Mouse (Mus musculus): Measurements from ENCODE around the gene Best3. TPM values are rescaled to one million over a fixed set of nuclear protein-coding genes. Genes with fewer than 3 reads are reported as not detected.
A peak's percentile ranks its signal among the peaks of the same experiment; 100 is the strongest.
"Not testable (repeated sequence)": the region's sequence is repeated elsewhere in the genome, so short reads cannot be mapped to it uniquely, and the experiment has no call there.

Best3 gene
- polyA plus RNA-seq, 1 experiment from 2014 or later, result 0.58 TPM

DNA sequence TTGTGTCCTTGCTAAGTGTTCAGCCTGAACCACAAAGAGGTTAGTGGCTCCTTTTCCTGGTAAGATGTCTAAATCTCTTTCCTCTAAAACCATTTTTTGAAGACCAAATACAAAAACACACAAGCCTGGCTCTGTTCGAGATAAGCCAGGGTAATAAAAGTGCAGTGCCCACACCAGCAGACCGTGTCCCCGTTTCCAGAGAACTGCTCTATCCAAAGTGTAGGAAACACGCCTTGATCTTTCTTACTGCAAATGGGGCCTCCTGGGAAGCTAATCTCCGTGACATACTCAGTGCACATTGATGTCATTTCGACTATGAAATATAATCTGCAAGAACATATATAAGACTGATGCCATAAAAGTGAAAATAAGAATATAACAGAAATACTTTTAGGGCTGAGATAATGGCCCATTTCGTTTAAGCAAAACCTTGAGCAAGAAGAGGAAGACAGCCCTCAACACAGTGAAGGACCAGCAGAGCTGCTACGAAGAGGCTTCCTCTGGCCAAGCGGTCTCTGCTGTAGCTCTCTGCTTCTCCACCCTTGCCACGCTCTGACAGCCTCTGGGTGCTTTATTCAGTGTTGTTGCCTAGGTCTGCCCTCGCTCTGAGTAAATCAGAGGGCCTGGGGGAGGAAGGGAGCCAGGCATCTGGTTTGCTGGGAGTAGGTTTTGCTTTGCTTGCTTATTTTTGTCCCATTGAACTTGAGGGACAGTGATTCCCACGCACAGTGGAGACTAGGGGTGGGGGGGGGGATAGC, 19.8 kb downstream of the Best3 start:
- H3K27ac ChIP-seq, result no peak overlapping the region
- 52% methylated on average over 12 of the region's 12 CpGs for WGBS

GRCm38 (mm10) chr10:117009691-117010090, 23.6 kb downstream of the Best3 start:
- Histone ChIP-seq H3K4me3 (no peak overlapping the region), H3K36me3 (no peaks in the 10 kb centered on the region), H3K9ac (no peak overlapping the region), H3K27me3 (no peaks in the 10 kb centered on the region), H3K4me1 (replicated peaks) (peaks cover 22% of the 10 kb centered on the region), H3K4me2 (no peak overlapping the region), H3K9me3 (replicated peaks) (no peaks in the 10 kb centered on the region), H3K27ac (no peak overlapping the region)
- no peak for ATAC-seq (replicated peaks; ENCODE audit: insufficient number of reproducible peaks, insufficient read depth, low FRiP score, low read depth)
- 89% methylated on average over 6 of the region's 6 CpGs for WGBS

More for the DNA sequence above, 19.8 kb downstream of the Best3 start:
- Histone ChIP-seq H3K36me3 (no peaks in the 10 kb centered on the region), H3K4me3 (no peak overlapping the region), H3K9me3 (replicated peaks) (no peaks in the 10 kb centered on the region), H3K9ac (no peak overlapping the region), H3K4me1 (replicated peaks) (peaks cover 11% of the 10 kb centered on the region), H3K27me3 (no peaks in the 10 kb centered on the region), H3K4me2 (no peak overlapping the region)
- ATAC-seq (replicated peaks; ENCODE audit: insufficient number of reproducible peaks, insufficient read depth, low FRiP score, low read depth), result no peak

- H3K27ac ChIP-seq, result no peak overlapping the region
- H3K9ac ChIP-seq, result no peak overlapping the region
- no peaks in the 10 kb centered on the region for H3K27me3 ChIP-seq
- H3K9me3 ChIP-seq (replicated peaks), result no peaks in the 10 kb centered on the region
- WGBS, result 72% methylated on average over 8 of the region's 8 CpGs
- no peak for ATAC-seq (replicated peaks; ENCODE audit: insufficient number of reproducible peaks, insufficient read depth, low FRiP score, low read depth)
- peaks cover 24% of the 10 kb centered on the region for H3K4me1 ChIP-seq (replicated peaks)
- H3K4me3 ChIP-seq, result no peak overlapping the region
- no peaks in the 10 kb centered on the region for H3K36me3 ChIP-seq
- H3K4me2 ChIP-seq, result no peak overlapping the region
Measured at GRCm38 (mm10) chr10:117011047-117011446, 24.9 kb downstream of the Best3 start.

GRCm38 (mm10) chr10:117013689-117014390, 27.7 kb downstream of the Best3 start:
- Histone ChIP-seq H3K27me3 (no peaks in the 10 kb centered on the region), H3K4me3 (peak overlapping the region; percentile 20), H3K36me3 (no peaks in the 10 kb centered on the region), H3K9me3 (replicated peaks) (no peaks in the 10 kb centered on the region), H3K4me1 (replicated peaks) (peaks cover 29% of the 10 kb centered on the region), H3K4me2 (peak overlapping the region; percentile 46), H3K9ac (0 out of 2 replicates have a peak overlapping the region, but pooled peaks have one; percentile 9), H3K27ac (peak overlapping the region; percentile 91)
- peak; percentile 84 for ATAC-seq (replicated peaks; ENCODE audit: insufficient number of reproducible peaks, insufficient read depth, low FRiP score, low read depth)
- WGBS, result 15% methylated on average over 12 of the region's 12 CpGs

DNA sequence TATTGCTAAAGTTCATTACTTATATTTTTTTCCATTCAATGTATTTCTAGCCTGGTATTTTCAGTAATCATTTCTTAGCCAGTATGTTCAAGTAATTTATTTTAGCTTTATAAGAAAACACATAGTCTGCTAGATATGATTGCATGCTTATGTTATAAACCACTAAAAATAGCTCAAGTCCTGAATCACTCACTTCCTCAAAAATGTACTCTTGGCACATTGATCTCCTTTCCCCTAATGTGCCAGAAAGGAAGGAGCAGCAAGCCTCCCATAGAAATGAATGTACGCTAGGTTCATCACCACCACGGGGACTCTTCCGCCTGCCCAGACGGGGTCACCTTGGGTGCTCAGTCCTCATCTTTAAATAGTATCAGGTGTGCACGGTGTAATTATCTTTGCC, 28.5 kb downstream of the Best3 start:
- Histone ChIP-seq H3K36me3 (no peaks in the 10 kb centered on the region), H3K9me3 (replicated peaks) (no peaks in the 10 kb centered on the region), H3K9ac (no peak overlapping the region), H3K4me3 (no peak overlapping the region), H3K4me2 (no peak overlapping the region), H3K27ac (peak overlapping the region; percentile 27), H3K4me1 (replicated peaks) (peaks cover 30% of the 10 kb centered on the region), H3K27me3 (no peaks in the 10 kb centered on the region)
- 41% methylated on average over 5 of the region's 5 CpGs for WGBS
- ATAC-seq (replicated peaks; ENCODE audit: insufficient number of reproducible peaks, insufficient read depth, low FRiP score, low read depth), result peak; percentile 40; the same call in 1 of the 2 replicates

DNA sequence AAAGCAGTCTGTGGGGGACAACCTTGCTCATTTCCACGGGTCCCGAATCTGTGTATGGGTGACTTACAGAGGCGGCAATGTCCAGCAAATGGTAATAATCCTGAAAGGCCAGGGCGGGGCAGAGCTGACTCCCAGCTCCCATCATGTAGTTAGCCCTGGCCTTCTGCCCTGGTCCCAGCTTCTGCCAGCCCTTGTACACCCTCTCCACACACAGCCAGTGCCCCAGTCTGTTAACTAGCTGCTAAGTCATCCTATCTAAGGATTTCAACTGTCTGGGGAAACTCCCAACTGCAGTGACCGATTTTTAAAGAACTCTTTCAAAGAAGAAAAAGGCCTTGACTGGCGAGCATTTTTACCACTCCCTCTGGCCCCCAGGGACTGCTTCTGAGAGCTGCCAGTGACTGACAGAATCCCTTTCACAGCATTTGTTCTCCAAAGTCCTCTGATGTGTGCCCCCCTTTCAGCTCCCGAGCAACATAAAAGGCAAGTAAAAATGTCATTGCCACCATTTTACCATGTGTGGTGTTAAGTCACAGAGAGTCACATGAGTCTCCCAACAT, 32.2 kb downstream of the Best3 start:
- Histone ChIP-seq H3K36me3 (no peaks in the 10 kb centered on the region), H3K4me3 (no peak overlapping the region), H3K27ac (no peak overlapping the region; the same call in 1 of the 2 replicates), H3K9ac (no peak overlapping the region), H3K9me3 (replicated peaks) (no peaks in the 10 kb centered on the region), H3K4me1 (replicated peaks) (peaks cover 38% of the 10 kb centered on the region), H3K27me3 (0 out of 2 replicates have a peak, but pooled peaks cover 3% of the 10 kb centered on the region), H3K4me2 (no peak overlapping the region)
- WGBS, result 65% methylated on average over 7 of the region's 7 CpGs
- ATAC-seq (replicated peaks; ENCODE audit: insufficient number of reproducible peaks, insufficient read depth, low FRiP score, low read depth), result no peak

DNA sequence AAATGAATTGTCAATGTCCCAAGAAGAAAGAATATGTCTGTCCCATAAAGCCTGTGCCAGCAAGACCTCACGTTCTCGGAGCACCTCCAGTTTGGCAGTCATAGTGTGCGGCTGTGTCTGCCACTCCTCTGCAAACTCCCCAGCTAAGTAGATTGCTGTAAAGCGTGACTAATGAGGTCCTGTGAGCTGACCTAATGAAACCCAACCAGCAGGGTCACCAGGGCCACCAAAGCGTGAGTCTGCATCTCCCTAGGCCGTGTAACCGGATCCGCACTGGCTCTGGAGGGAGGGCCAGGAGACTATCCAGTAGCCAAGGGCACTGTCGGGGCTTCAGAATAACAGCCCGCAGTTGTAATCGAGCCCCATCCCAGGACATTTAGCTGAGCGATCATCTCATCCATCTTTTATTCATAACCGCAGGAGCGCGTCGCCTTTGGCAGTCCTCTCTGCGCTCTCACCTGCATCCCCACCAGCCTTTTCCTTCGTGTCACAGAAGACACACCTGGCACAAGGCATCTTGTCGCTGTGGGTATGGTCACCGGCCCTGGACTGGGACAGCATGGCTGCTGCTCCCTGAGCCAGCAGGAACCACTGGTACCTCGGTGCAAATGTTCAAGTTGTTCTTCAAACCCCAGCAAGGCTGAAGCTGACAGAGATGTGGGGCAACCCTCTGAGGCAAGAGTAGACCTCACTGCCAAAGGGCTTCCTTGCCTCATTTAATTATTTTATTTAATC, 35.1 kb downstream of the Best3 start:
- no peak overlapping the region for H3K9ac ChIP-seq
- no peaks in the 10 kb centered on the region for H3K36me3 ChIP-seq
- 0 out of 2 replicates have a peak, but pooled peaks cover 3% of the 10 kb centered on the region for H3K27me3 ChIP-seq
- ATAC-seq (replicated peaks; ENCODE audit: insufficient number of reproducible peaks, insufficient read depth, low FRiP score, low read depth), result no peak
- no peak overlapping the region for H3K4me3 ChIP-seq
- WGBS, result 39% methylated on average over 21 of the region's 21 CpGs
- H3K4me2 ChIP-seq, result no peak overlapping the region
- H3K4me1 ChIP-seq (replicated peaks), result peaks cover 37% of the 10 kb centered on the region
- H3K27ac ChIP-seq, result no peak overlapping the region
- no peaks in the 10 kb centered on the region for H3K9me3 ChIP-seq (replicated peaks)

DNA sequence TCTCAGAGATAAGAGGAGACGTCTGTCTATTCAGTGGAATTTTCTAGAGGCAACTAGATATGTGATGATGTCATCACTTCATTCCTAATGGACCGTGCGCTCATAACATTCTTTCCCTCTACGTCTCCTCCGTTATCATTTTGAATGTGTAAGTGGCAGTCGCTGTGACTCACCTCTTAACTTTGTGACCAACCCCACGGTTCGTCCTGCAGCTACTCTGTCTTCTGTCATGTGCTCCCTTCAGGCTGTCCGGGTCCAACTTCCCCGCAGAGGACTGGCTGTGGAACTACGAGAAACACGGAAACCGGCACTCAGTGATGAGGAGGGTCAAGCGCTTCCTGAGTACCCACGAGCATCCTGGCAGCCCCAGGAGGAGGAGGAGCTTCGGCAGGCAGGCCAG, 37.6 kb downstream of the Best3 start:
- ATAC-seq (replicated peaks; ENCODE audit: insufficient number of reproducible peaks, insufficient read depth, low FRiP score, low read depth), result peak; percentile 69
- H3K27ac ChIP-seq, result peak overlapping the region; percentile 73

DNA sequence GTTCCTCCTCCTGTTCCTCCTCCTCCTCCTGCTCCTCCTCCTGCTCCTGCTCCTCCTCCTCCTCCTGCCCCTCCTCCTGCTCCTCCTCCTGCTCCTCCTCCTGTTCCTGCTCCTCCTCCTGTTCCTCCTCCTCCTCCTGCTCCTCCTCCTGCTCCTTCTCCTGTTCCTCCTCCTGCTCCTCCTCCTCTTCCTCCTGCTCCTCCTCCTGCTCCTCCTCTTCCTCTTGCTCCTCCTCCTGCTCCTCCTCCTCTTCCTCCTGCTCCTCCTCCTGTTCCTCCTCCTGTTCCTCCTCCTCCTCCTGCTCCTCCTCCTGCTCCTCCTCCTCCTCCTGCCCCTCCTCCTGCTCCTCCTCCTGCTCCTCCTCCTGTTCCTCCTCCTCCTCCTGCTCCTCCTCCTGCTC, 39.7 kb downstream of the Best3 start:
- not testable (repeated sequence) for H3K27ac ChIP-seq; ATAC-seq (replicated peaks; ENCODE audit: insufficient number of reproducible peaks, insufficient read depth, low FRiP score, low read depth); H3K36me3 ChIP-seq; H3K9ac ChIP-seq; H3K9me3 ChIP-seq (replicated peaks); H3K4me3 ChIP-seq; H3K27me3 ChIP-seq; H3K4me2 ChIP-seq
- H3K4me1 ChIP-seq (replicated peaks), result peaks cover 26% of the 10 kb centered on the region

More for the DNA sequence above, 37.6 kb downstream of the Best3 start:
- WGBS, result 6% methylated on average over 16 of the region's 16 CpGs
- Histone ChIP-seq H3K36me3 (no peaks in the 10 kb centered on the region), H3K4me2 (peak overlapping the region; percentile 82), H3K4me1 (replicated peaks) (peaks cover 27% of the 10 kb centered on the region), H3K27me3 (0 out of 2 replicates have a peak, but pooled peaks cover 3% of the 10 kb centered on the region), H3K4me3 (peak overlapping the region; percentile 47), H3K9ac (peak overlapping the region; percentile 57), H3K9me3 (replicated peaks) (no peaks in the 10 kb centered on the region)

DNA sequence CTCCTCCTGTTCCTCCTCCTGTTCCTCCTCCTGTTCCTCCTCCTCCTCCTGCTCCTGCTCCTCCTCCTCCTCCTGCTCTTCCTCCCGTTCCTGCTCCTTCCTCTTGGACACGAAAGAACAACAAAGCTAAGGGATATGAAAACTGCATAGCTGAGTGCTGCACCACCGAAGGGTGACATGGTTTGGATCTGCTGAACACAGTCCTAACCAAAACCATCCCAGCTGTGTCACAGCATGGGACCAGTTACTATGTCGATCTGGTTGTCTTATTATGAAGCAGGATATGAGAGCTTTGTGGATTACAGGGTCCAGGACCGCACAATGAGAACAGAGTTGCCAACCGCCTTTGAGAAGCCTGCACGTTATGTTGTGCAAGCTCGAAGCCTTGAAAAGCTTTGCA, 40.1 kb downstream of the Best3 start:
- Histone ChIP-seq H3K27ac (no peak overlapping the region), H3K27me3 (0 out of 2 replicates have a peak, but pooled peaks cover 3% of the 10 kb centered on the region), H3K9ac (no peak overlapping the region), H3K36me3 (no peaks in the 10 kb centered on the region), H3K4me1 (replicated peaks) (peaks cover 23% of the 10 kb centered on the region), H3K4me2 (no peak overlapping the region), H3K9me3 (replicated peaks) (no peaks in the 10 kb centered on the region), H3K4me3 (no peak overlapping the region)
- 78% methylated on average over 8 of the region's 8 CpGs for WGBS
- ATAC-seq (replicated peaks; ENCODE audit: insufficient number of reproducible peaks, insufficient read depth, low FRiP score, low read depth), result no peak

DNA sequence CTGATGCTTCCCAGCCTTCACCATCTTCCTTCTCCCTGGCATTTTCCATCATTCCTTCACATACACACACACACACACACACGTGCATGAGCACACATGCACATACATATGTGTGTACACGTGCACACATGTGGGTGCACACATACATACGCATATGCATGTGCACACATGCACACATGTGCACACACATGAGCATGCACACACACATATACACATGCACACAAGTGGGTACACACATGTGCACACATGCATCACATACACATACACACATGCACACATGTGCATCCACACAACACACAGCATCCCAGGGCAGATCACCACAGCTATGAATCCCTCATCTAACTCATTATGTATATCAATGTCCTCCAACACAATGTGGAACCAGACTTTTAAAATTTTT, 45.0 kb downstream of the Best3 start:
- no peak for ATAC-seq (replicated peaks; ENCODE audit: insufficient number of reproducible peaks, insufficient read depth, low FRiP score, low read depth)
- Histone ChIP-seq H3K27ac (no peak overlapping the region), H3K9me3 (replicated peaks) (no peaks in the 10 kb centered on the region), H3K9ac (no peak overlapping the region), H3K27me3 (no peaks in the 10 kb centered on the region), H3K4me1 (replicated peaks) (peaks cover 2% of the 10 kb centered on the region; the same call in 1 of the 2 replicates), H3K36me3 (no peaks in the 10 kb centered on the region), H3K4me2 (no peak overlapping the region), H3K4me3 (no peak overlapping the region)
- WGBS, result 93% methylated on average over 3 of the region's 3 CpGs

Data from heart, embryonic 15.5 days (tissue).